Mouse (Mus musculus) liver, adult 2 months (tissue): ENCODE measurements around the gene Gprc5a.

Experiments
- CTCF ChIP-seq: fragments of 200-500 bp; IDR thresholded peaks from 2 replicates; pipeline ENCODE4 v1.5.1; 2011; ENCODE audit warnings: low read depth, low read length, control low read depth
- POLR2A ChIP-seq: fragments of 200-500 bp; IDR thresholded peaks from 2 replicates; pipeline ENCODE4 v1.6.1; 2011; ENCODE audit warnings: low read length, control low read depth; ENCODE audit not compliant: insufficient read depth; ENCODE audit errors: extremely low read depth

GRCm38 (mm10) chr6:135041930-135042329 lies 23.5 kb upstream of the Gprc5a start:
- TF ChIP-seq POLR2A (no peak), CTCF (no peak)
